Mouse (Mus musculus) cerebellum, adult 11-12 months (tissue): ENCODE results near the gene Mlana.

Source experiments
- DNase-seq: peaks from one replicate; pipeline ENCODE4 v3.0.0; 2022

Mlana gene

DNA sequence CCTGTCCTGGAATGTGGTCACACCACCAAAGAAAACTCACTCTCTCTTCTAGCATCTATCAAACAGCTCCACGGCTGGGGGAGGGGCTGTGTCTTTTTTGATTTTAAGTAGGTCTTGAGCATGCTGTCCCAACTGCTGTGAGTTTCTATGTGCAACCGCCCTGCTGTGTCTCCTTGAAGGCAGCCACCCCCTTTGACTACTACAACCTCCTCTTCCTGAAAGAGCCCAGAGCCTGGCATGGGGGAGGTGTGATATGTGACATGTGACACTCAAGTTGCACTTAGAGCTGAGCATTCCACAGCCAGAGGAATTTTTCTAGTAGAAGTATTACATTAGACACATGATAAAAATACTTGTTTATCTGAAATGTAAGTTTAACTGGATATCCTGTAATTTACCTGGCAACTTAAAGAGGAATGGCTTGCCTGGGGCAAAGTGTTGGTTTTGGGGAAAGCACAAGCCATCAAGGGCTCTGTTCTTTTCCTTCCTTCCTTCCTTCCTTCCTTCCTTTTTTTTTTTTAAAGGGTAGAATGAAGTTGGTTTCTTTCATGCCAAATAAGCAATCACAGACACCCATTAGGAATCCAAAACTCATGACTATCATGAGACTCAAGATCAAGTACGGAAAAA, at the start of gene Mlana:
Mlana (plus strand) TSS at position 580 of the 630 bp plus-strand sequence.
- DNase-seq: no peak

DNA sequence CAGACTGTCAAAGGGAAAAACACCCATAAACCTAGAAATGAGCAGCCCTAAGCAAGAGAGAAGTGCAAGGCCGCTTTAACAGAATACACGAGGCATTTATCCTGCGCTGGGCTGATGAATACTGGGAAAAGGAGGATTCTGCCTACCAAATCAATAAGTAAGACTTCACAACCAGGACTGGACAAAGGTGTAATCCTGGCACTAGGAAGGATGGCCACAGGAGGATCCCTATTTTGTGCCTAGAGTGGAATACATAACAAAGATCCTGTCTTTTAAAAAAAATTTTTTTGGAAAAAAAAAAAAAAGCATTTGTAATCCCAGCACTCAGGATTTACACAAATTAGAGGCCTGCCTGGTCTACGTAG, 49.1 kb upstream of the Mlana start:
- no peak for DNase-seq

DNA sequence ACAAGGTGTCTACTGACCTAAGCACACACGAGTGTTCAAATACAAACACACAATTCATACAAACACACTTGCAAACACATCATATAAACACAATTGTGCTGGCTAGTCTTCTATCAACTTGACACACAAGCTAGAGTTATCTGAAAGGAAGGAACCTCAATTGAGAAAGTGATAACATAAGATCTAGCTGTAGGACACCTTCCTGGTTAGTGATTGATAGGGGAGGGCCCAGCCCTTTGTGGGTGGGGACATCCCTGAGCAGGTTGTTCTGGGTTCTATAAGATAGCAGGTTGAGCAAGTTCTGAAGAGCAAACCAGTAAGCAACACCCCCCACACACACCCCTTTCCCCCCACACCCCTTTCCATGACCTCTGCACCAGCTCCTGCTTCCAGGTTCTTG, 47.9 kb upstream of the Mlana start:
- DNase-seq: no peak

DNA sequence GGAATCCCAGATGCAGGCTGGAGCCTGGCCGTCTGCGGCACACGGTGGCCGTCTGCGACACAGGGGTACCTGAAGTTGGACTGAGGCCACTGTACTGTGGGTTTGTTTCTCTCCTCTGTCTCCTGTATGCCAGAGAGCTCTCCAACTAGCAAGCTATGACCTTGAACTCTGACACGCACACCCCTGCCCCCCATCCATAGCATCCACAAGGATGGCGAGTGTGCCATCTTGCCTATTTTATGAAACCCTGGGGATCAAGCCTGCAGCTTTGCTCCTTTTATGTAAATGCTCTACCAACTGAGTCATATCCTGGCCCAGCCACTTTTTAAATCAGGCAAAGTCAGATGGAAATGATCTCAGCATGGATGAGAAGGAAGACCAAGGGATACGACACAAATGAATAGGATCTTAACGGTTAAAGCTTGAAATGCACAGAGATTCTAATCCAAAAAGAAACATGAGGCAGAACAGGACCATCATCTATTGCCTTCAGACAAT, 43.8 kb upstream of the Mlana start:
- DNase-seq: no peak

DNA sequence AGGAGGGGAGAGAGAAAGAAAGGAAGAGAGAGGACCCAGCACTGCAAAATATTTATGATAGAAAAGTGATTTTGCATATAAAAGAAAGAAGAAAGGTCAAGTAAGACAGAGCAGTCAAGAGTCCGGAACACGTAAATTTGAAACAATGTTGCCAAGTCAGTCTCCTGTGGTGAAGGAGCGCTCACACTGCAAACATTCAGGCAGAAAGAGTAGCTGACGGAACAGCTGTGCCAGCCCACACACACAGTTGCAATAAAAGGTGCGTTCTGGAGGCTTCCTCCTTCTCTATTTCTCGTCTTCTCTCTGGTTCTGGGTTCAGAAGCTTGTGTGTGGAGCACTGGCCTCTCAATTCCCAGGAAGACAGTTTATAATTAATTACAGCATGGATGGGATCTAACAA, 42.5 kb upstream of the Mlana start:
- no peak for DNase-seq

DNA sequence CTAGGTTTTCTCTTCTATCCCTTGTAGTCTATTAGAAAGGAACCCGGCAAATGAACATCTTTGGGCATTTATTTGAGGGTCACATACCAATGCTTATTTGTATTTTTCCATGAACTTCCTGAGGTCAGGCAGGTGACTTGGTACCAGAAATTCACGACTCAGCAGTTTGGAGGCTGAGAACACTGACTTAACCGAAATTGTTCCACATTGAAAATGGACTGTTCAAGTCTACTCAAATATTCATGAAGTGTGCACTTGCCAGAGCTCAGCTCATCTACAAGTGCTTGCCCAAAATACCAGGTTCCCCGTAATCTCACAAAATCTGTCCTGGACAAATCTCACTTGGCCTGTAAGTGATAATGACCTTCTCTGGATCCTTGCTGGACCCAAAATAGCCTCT, 41.6 kb upstream of the Mlana start:
- no peak for DNase-seq

DNA sequence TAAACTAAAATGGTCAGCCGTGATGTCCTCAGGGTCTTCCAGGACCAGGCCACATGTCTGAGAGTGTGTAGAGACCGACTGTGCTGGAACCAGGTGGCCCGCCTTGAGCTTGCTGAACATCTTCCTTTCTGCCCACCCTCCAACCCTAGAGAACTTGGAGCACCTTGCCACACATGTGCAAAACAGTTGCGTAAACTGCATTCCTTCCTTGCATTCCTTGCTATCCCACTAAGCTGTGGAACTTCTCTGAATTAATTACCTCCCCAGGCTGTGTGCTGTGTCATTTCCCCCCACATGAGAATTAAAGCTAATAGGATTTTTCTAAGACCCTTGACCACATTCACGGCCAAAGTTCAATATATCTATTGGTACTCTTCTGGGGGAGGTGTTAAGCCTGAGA, 41.0 kb upstream of the Mlana start:
- no peak for DNase-seq

DNA sequence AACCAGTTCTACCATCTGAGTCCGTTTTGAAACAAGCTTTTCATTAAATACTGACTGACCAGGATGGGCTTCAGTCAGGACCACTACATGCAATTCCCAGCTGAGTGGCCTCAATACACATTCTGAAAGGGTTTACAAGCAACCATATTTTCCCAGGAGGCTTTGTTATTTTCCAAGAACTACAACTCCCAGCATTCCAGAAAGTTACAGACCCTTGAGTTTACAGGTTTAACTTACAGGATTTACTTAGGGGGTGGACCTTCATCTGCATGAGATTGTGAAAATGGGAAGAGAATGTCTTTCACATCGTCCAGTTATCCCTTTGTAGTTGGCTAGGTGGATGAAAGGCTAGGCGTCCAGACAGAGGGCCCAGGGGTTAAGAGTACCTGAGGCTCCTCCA, 40.6 kb upstream of the Mlana start:
- no peak for DNase-seq

DNA sequence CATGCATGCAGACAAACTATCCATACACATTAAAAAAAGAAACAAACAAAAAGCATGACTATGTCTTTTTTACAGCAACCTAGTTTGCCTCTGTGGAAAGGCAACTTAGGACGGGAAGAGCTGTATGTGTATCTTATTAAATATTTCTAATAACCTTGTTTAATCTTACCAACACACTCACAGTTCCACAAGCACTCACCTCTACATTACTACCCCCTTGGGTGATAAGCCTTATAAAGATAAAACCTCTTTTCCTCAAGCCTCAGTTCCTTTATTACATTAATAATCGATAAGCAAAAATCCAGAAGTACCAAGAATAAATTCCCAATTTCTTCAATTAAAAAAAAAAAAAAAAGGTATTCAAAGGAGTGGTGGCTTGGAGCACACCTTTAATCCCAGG, 40.1 kb upstream of the Mlana start:
- DNase-seq: no peak

DNA sequence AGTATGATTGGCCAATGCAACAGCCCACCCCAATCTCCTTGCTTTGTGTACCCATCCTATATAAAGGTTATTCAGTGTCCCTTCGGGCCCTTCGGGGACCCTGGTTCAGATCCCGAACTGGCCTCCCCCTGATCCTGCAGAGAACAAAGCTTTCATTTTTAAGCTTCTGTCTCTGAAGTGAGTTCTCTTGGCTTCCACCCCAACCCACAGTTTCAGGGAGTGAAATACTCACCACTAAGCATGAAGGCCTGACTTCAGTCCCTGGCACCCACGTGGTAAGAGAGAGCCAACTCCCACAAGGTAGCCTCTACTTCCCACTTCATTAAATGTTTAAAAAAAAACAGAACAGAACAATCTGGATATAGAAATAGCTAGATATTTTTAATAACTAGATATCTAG, 38.8 kb upstream of the Mlana start:
- no peak for DNase-seq

DNA sequence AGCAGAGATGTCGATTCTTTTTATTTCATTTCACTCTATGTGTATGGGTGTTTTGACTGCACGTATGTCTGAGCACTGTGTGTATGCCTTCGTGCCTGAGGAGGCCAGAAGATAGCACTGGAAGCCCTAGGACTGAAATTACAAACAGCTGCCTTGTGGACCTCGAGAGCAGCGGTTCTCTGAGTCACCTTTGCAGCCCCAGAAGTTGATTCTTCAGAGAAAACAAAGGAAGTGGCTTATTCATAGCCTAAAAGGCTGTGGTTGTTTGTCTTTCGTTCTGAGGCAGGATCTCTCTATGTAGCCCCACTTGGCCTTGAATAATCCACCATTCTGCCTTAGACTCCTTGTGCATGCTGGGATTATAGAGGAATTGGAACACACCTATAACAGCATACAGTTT, 37.9 kb upstream of the Mlana start:
- no peak for DNase-seq

DNA sequence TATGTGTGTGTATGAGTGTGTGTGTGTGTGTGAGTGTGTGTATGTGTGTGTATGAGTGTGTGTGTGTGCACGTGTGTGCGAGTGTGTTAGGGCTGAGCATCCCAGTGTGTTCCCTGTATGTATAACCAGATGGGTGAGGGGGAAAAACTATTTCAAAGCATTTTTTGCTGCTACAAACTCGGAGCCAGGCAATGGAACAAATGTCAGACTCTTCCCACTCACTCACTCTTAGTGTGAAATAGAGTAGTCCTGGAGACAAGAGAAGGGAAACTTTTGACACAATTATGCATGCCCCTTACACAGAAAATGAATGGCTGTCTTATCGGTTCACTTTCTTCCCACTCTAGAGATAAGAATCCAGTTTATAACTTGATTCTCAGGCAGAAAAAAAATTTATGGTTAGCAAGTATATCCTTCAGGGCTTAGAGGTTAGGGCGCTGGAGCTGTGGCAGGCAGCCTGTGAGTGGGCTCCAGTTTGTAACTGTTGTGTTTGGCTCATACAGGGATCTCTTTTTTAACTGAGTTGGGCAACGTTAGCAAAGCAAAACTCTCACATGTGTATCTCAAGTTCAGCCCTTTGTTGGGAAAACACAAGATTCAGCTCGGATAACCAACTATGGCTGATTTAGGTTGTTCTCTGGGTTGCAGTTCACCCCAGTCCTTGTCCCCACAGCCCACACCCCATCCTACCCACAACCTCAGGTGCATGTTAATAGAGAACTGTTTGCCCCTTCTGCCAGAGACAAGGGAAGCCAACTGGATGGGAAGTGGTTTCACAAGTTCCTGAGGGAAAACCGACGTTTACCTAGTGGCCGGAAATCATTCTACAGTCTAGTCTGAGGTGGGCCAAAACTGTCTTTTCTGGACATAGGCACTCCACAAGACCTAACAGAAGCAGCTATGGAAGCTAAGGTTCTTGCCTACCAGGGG, 36.5 kb upstream of the Mlana start:
- no peak for DNase-seq

DNA sequence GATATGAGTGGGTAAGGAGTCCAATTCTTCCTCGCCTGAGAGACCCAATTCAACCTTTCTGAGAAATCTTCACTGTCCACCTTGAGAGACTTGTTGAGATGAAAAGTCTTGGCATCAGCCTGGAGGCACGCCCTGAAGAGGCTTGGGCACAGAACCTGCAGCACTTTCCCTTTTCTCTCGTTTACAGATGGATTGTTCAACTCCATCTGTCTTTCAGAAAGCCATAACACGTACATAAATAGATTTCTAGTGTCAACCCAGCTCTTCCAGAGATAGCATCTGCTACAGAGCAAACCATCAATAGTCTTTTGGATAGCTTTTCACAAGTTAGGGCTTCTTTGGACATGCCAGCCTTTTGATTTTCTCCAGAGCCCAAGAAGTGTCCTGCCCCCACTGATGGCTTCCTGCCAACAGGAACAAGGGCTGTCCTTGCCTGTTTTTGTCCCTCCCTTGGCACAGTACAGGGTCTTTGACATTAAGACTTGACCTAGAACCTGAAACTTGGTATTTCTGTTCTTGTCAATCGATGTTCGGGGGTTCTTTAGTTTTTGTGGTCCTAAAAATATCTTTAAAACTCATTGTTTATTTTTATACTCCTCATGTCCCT, 35.5 kb upstream of the Mlana start:
- DNase-seq: no peak

DNA sequence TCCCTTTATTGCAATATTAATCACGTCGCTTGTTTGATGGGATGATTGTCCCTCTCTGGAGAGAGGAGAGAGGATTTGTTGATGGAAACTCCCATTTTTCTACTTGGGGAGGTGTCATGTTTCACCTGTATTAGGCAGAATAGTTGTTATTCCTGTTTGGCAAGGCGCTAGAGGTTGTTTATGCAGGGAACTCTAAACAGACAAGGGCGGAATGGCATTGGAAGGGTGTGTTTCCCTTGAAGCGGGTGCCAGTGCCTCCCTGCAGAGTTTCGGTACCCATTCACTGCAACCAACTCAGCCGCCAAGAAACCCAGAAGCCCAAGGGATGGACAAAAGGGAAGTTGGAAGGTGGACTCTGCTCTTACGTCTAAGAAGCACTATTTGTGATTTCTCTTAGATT, 33.8 kb upstream of the Mlana start:
- no peak for DNase-seq

DNA sequence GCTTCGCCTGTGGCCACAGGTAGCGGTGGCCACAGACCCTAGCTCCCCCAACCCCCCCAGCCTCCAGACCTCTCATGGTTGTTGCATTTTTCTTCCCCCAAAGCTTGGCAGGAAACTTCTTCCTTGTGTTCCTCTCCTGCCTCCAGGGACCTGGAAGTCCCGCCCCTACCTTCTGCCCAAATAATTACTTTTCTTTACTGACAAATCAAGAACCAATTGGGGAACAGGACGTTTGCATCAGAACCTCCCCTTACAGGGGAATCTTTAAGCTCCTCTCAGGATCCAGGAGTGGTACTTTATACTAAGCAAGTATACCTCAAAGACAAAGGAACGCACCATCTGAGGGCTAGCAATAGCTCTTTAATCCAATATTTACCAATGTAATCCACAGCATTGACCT, 32.7 kb upstream of the Mlana start:
- DNase-seq: no peak

DNA sequence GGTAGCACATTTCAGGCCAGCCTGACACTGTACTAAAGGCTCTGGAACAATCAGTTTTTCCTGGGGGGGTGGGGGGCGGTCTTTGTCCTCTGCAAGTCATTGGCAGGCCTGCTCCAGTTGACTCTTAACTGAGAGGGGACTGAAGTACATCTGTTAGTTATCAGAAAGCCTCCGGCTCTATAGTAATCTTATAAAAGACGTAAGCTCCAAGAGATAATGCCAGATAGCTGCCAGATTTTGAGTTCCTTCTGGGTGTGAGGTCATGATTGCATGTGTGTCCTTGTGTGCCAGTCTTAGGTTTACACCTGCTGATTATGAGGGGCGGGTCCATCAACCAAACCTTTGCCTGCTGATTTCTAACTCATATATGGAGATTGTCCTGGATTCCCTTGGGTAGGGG, 31.5 kb upstream of the Mlana start:
- DNase-seq: no peak

DNA sequence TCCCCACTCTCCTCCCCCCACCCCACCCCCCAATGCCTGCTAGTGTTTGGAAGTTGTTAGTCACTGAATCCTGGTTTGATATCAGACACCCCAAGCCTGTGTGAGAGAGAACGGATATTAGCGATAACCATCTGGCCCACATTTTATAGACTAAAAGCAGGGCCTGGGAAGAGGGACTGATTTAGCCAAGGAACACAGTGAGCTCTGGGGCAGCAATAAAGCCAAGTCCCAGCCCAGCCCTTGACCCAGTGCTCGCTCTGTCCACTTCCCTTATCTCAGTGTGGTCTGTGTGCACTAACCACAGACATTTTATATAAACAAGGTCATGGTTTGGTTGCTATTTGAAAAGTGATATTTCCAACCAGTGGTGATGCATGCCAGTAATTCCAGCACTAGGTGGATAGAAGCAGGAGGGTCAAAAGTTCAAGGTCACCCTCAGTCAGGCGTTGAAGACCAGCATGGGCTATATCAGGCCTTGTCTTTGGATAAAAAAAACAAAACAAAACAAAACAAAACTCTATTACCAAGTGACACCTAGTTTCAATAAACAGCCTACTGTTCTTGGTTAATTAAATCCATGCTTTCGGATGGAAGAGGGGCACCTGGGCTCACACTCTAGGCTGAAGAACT, 30.5 kb upstream of the Mlana start:
- DNase-seq: no peak

DNA sequence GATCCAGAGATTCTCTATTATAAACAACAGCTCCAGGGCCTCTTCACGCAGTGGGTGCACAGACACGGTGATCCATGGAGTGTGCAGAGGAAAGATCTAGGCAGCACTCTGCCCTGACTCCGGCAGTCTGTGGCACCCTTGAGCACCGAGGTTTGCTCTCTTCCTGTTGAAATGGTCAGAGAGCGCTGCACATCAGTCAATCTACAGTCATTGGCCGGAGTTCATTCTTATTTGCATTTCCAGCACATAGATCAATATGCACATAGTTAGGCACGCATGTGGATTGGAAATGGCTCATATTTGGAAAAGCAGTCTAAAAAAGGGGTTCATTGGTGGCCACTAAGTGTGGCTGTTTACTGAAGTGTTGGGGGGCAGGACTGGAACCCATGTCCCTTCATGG, 29.5 kb upstream of the Mlana start:
- DNase-seq: no peak

DNA sequence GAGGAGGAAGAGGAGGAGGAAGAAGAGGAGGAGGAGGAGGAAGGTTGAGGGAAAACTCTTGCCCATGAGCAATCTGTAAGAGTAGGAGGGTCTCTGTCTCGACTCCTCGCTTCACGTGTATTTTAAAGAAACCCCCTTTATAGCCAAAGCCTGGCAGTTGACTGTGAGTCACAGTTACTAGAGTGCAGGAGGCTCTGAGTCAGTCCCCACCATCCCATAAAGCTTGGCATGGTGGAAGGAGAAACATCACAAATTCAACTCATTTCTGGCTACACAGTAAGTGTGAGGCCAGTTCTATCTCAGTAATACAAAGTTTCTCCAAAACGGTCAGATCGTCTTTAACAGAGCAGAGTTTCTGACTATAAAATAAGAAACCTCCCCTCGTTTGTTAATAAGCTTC, 27.4 kb upstream of the Mlana start:
- DNase-seq: no peak

DNA sequence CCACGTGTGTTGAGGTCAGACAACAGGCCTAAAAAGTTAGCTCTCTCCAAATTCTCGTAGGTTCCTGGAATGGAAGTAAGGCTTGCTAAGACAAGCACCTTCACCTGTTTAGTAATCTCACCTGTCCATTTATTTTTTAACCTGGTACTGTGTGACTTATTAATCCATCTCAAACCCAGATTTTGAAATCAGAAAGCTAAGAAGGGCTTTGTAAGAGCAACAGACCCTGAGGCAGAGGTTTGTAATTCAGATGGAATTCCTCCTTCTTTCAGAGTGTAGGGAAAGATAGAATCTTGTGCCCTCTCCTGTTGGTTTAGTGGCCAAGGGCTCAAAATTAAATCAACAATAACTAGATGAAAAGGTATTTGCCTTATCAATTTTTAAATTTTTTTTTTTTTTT, 26.5 kb upstream of the Mlana start:
- DNase-seq: no peak

DNA sequence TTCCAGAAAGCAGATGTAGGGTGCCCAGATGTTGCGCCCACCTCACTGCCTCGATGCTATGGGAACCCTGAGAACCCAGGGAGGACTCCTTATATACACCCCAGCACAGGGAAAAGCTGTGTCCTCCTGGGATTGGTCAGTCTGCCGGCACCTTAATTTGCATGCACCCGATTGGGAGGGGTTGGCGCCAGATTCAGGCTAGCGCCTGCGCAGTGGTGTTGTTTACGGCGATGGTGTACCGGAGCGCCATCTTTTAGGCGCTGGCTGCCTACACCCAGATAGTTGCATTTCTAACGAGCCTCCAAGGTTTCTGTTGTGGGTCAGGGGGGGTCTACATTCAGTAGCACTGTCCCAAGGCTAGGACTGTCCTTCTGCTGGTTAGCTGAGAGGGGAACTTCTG, 25.0 kb upstream of the Mlana start:
- no peak for DNase-seq

DNA sequence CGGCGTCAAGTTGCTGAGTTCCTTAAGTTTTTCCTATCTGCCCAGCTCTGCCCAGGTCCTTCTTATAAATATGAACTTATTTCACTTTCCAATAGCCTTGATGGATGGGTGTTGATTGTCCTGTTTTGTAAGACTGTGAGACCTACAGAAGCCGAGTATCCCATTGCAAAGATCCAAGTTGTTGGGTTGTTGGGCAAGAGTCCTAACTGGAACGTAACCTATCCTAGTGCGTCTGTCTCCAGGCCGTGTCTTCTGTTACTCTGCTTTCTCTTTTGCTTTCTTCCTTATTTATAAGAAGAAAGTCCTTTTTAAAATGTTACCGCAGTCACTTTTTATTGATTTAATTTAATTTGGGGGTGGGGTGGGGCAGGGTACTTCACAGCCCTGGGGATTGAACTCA, 22.7 kb upstream of the Mlana start:
- no peak for DNase-seq

DNA sequence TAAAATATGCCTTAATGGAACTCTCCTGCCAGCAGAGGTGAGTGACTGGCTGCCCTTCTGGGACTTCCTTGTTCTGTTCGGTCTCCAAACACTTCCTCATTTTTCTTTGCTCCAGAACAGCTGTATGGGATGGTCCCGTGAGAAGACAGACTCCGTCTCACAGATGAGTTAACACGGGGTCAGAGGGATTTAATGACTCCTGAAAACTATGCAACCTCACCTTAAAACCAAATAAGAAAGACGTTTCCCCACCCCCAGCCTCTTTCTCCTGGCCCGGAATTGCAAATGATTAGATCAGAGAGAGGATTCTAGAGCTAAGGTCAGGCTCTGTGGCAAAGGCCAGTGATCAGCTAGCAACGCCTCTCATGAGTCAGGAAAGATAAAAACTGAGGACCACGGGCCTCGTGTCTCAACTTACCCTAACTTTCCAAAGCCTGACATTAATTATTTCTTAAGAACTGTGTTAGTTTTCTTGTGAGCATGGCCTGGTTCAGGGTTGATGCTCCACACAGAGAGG, 22.0 kb upstream of the Mlana start:
- no peak for DNase-seq
